Mouse (Mus musculus) stomach, embryonic 16.5 days (tissue): Measurements from ENCODE around the gene Alpk3. TPM values are rescaled to one million over a fixed set of nuclear protein-coding genes. Genes with fewer than 3 reads are reported as not detected.

Experiments used
- ATAC-seq: fragments of 200-750 bp; cut with Nextera tagmentation; 2 replicates; pipeline ENCODE4 v1.8.0; 2017; ENCODE audit warnings: moderate number of reproducible peaks, moderate TSS enrichment; ENCODE audit not compliant: insufficient read depth, low FRiP score
- H3K27ac ChIP-seq: fragments of 300-500 bp; sonication (generic); 2 replicates; pipeline ENCODE4 v1.5.1; 2014; ENCODE audit warnings: low read length
- H3K27me3 ChIP-seq: fragments of 300-500 bp; sonication (generic); 2 replicates; pipeline ENCODE4 v1.6.1; 2014; ENCODE audit warnings: low read length, control low read depth, mixed read lengths; ENCODE audit not compliant: control insufficient read depth, insufficient read depth
- H3K36me3 ChIP-seq: fragments of 300-500 bp; sonication (generic); 2 replicates; pipeline ENCODE4 v1.6.1; 2014; ENCODE audit warnings: low read length; ENCODE audit not compliant: control insufficient read depth, insufficient read depth
- H3K4me1 ChIP-seq: fragments of 300-500 bp; sonication (generic); 2 replicates; pipeline ENCODE4 v1.6.1; 2014; ENCODE audit warnings: low read length, control low read depth, mixed read lengths; ENCODE audit not compliant: control insufficient read depth, insufficient read depth
- H3K4me2 ChIP-seq: fragments of 300-500 bp; sonication (generic); 2 replicates; pipeline ENCODE4 v1.6.1; 2014; ENCODE audit warnings: low read depth, low read length, mixed read lengths
- H3K4me3 ChIP-seq: fragments of 300-500 bp; sonication (generic); replicated peaks from 2 replicates; pipeline ENCODE4 v1.5.1; 2014; ENCODE audit warnings: mild to moderate bottlenecking, low read length
- H3K9ac ChIP-seq: fragments of 300-500 bp; sonication (generic); 2 replicates; pipeline ENCODE4 v1.6.1; 2014; ENCODE audit warnings: low read length
- H3K9me3 ChIP-seq: fragments of 300-500 bp; sonication (generic); replicated peaks from 2 replicates; pipeline ENCODE4 v1.6.1; 2016; ENCODE audit warnings: low read length, control low read depth; ENCODE audit not compliant: control insufficient read depth
- WGBS: fragments of 180-500 bp; shearing (Covaris S2); extraction: QIAGEN DNeasy Blood & Tissue Kit; methylation state at CpG from one replicate; pipeline ENCODE4 v1.1.7; 2014; 5-methylcytosine and 5-hydroxymethylcytosine counted together
- polyA plus RNA-seq: library from polyadenylated mRNA; unstranded; fragments of >200 nt; fragmentation: Nextera tagmentation; extraction: Ambion mirVana; gene quantifications from 2 replicates; pipeline ENCODE4 v1.2.1, GENCODE M21; 2015

The Alpk3 gene
- polyA plus RNA-seq, 1 experiment from 2014 or later, result 1.9 TPM

- Histone ChIP-seq H3K27me3 (no peaks in the 10 kb centered on the region), H3K27ac (peak overlapping the region; percentile 17; the same call in 1 of the 2 replicates), H3K4me2 (no peak overlapping the region), H3K9me3 (no peaks in the 10 kb centered on the region), H3K4me1 (peaks cover 7% of the 10 kb centered on the region; the same call in 1 of the 2 replicates), H3K36me3 (no peaks in the 10 kb centered on the region), H3K9ac (peak overlapping the region; percentile 28; the same call in 1 of the 2 replicates), H3K4me3 (no peak overlapping the region)
- WGBS, result 44% methylated on average over 18 of the region's 18 CpGs
- ATAC-seq, result peak; percentile 35; the same call in 1 of the 2 replicates
Measured at GRCm38 (mm10) chr7:81093420-81093965, 36.1 kb downstream of the Alpk3 start.

- no peaks in the 10 kb centered on the region for H3K9me3 ChIP-seq
- H3K27me3 ChIP-seq, result no peaks in the 10 kb centered on the region
- peak overlapping the region; percentile 17; the same call in 1 of the 2 replicates for H3K27ac ChIP-seq
- H3K4me3 ChIP-seq, result no peak overlapping the region
- no peak overlapping the region for H3K4me2 ChIP-seq
- WGBS, result 64% methylated on average over 6 of the region's 6 CpGs
- H3K9ac ChIP-seq, result peak overlapping the region; percentile 28; the same call in 1 of the 2 replicates
- H3K4me1 ChIP-seq, result peaks cover 7% of the 10 kb centered on the region; the same call in 1 of the 2 replicates
- peak; percentile 55; the same call in 1 of the 2 replicates for ATAC-seq
- no peaks in the 10 kb centered on the region for H3K36me3 ChIP-seq
Measured at GRCm38 (mm10) chr7:81094104-81094757, 36.8 kb downstream of the Alpk3 start.

GRCm38 (mm10) chr7:81100341-81100740 lies 42.9 kb downstream of the Alpk3 start:
- no peaks in the 10 kb centered on the region for H3K4me1 ChIP-seq
- ATAC-seq, result no peak
- H3K27me3 ChIP-seq, result no peaks in the 10 kb centered on the region
- no peak overlapping the region for H3K4me3 ChIP-seq
- no peak overlapping the region for H3K27ac ChIP-seq
- H3K9ac ChIP-seq, result no peak overlapping the region
- WGBS, result 79% methylated on average over 5 of the region's 5 CpGs
- H3K4me2 ChIP-seq, result no peak overlapping the region
- no peaks in the 10 kb centered on the region for H3K9me3 ChIP-seq
- H3K36me3 ChIP-seq, result no peaks in the 10 kb centered on the region

GRCm38 (mm10) chr7:81102854-81103253 lies 45.5 kb downstream of the Alpk3 start:
- no peak for ATAC-seq
- Histone ChIP-seq H3K9me3 (no peaks in the 10 kb centered on the region), H3K36me3 (no peaks in the 10 kb centered on the region), H3K9ac (no peak overlapping the region), H3K27me3 (no peaks in the 10 kb centered on the region), H3K4me3 (no peak overlapping the region), H3K4me2 (no peak overlapping the region), H3K27ac (no peak overlapping the region), H3K4me1 (no peaks in the 10 kb centered on the region)
- WGBS, result 84% methylated on average over 7 of the region's 7 CpGs

GRCm38 (mm10) chr7:81105525-81105924 lies 48.1 kb downstream of the Alpk3 start:
- no peak for ATAC-seq
- Histone ChIP-seq H3K9ac (no peak overlapping the region), H3K36me3 (no peaks in the 10 kb centered on the region), H3K4me1 (no peaks in the 10 kb centered on the region), H3K27ac (no peak overlapping the region), H3K4me3 (no peak overlapping the region), H3K27me3 (no peaks in the 10 kb centered on the region), H3K4me2 (no peak overlapping the region), H3K9me3 (no peaks in the 10 kb centered on the region)
- WGBS, result 56% methylated on average over 4 of the region's 4 CpGs

- Histone ChIP-seq H3K27ac (no peak overlapping the region), H3K36me3 (no peaks in the 10 kb centered on the region), H3K27me3 (no peaks in the 10 kb centered on the region), H3K4me2 (no peak overlapping the region), H3K4me1 (no peaks in the 10 kb centered on the region), H3K9ac (no peak overlapping the region), H3K9me3 (no peaks in the 10 kb centered on the region), H3K4me3 (no peak overlapping the region)
- WGBS, result 88% methylated on average over 5 of the region's 5 CpGs
- ATAC-seq, result no peak
Measured at GRCm38 (mm10) chr7:81108226-81108625, 50.8 kb downstream of the Alpk3 start.

GRCm38 (mm10) chr7:81109717-81110651 lies 52.6 kb downstream of the Alpk3 start:
- Histone ChIP-seq H3K4me3 (no peak overlapping the region), H3K9me3 (no peaks in the 10 kb centered on the region), H3K27me3 (no peaks in the 10 kb centered on the region), H3K4me1 (no peaks in the 10 kb centered on the region), H3K4me2 (no peak overlapping the region), H3K36me3 (no peaks in the 10 kb centered on the region), H3K9ac (no peak overlapping the region), H3K27ac (no peak overlapping the region; the same call in 1 of the 2 replicates)
- peak; percentile 53; the same call in 1 of the 2 replicates for ATAC-seq
- WGBS, result 60% methylated on average over 9 of the region's 9 CpGs

- Histone ChIP-seq H3K27ac (no peak overlapping the region), H3K4me1 (no peaks in the 10 kb centered on the region), H3K4me3 (no peak overlapping the region), H3K36me3 (no peaks in the 10 kb centered on the region), H3K4me2 (no peak overlapping the region), H3K9ac (no peak overlapping the region), H3K27me3 (no peaks in the 10 kb centered on the region), H3K9me3 (no peaks in the 10 kb centered on the region)
- no peak for ATAC-seq
- WGBS, result 89% methylated on average over 4 of the region's 4 CpGs
Measured at GRCm38 (mm10) chr7:81110791-81111190, 53.4 kb downstream of the Alpk3 start.

- Histone ChIP-seq H3K27ac (no peak overlapping the region), H3K9ac (no peak overlapping the region), H3K4me2 (no peak overlapping the region), H3K4me1 (no peaks in the 10 kb centered on the region), H3K4me3 (no peak overlapping the region), H3K36me3 (no peaks in the 10 kb centered on the region), H3K9me3 (no peaks in the 10 kb centered on the region), H3K27me3 (no peaks in the 10 kb centered on the region)
- WGBS, result 90% methylated on average over 2 of the region's 2 CpGs
- ATAC-seq, result no peak
Measured at GRCm38 (mm10) chr7:81111729-81112128, 54.3 kb downstream of the Alpk3 start.
